Comparison of ENCODE assay signal across 23 mouse cellular contexts in genomic region chr13:55721516-55721915, GRCm38 (mm10). TPM values are rescaled to one million over a fixed set of nuclear protein-coding genes. Genes with fewer than 3 reads are reported as not detected.
DNase-seq lines count a peak whose midpoint lies in the region; ATAC-seq and TF ChIP-seq lines count a peak whose summit lies in the region.
"Had no signal": no experiment of that assay in that cellular context is flagged by ENCODE, and none has a peak within 500 bp of the region (broad histone marks: within the 10 kb centered on the region; RNA-seq: fewer than 3 reads in every experiment).

No protein-coding gene starts in this region.

- no peak overlapping the region for H3K9ac ChIP-seq in midbrain, postnatal 0 days (replicated peaks; ENCODE audit: low read length, poor library complexity, severe bottlenecking)
- no peak overlapping the region for H3K9ac ChIP-seq in midbrain, embryonic 14.5 days (replicated peaks; ENCODE audit: low read length)
- H3K9ac ChIP-seq in kidney, embryonic 15.5 days, result no peak overlapping the region
- H3K9ac ChIP-seq: embryonic facial prominence, embryonic 13.5 days; forebrain, embryonic 13.5 days; limb, embryonic 15.5 days; liver, embryonic 14.5 days; lung, embryonic 14.5 days; midbrain, embryonic 13.5 days had no signal

- H3K4me2 ChIP-seq in midbrain, postnatal 0 days (ENCODE audit: low read depth, low read length, poor library complexity, severe bottlenecking), result no peak overlapping the region
- no peak overlapping the region for H3K4me2 ChIP-seq in midbrain, embryonic 14.5 days (ENCODE audit: low read length)
- H3K4me2 ChIP-seq in kidney, embryonic 15.5 days, result no peak overlapping the region
- H3K4me2 ChIP-seq: embryonic facial prominence, embryonic 13.5 days; forebrain, embryonic 13.5 days; limb, embryonic 15.5 days; lung, embryonic 14.5 days; midbrain, embryonic 13.5 days had no signal

- ATAC-seq in frontal cortex, adult (ENCODE audit: low TSS enrichment), result peak; percentile 6; the same call in 1 of the 2 replicates
- no peak for ATAC-seq in midbrain, postnatal 0 days (ENCODE audit: low FRiP score)
- ATAC-seq in midbrain, embryonic 14.5 days (ENCODE audit: low FRiP score, low TSS enrichment), result no peak
- no peak for ATAC-seq in kidney, embryonic 15.5 days (replicated peaks; ENCODE audit: low FRiP score)
- ATAC-seq: forebrain, embryonic 13.5 days; midbrain, embryonic 13.5 days had no signal

- no peak overlapping the region for H3K4me3 ChIP-seq in midbrain, postnatal 0 days (ENCODE audit: low read depth, low read length)
- no peak overlapping the region for H3K4me3 ChIP-seq in midbrain, embryonic 14.5 days (replicated peaks; ENCODE audit: low read depth, low read length)
- no peak overlapping the region for H3K4me3 ChIP-seq in kidney, embryonic 15.5 days (replicated peaks)
- H3K4me3 ChIP-seq in kidney, adult 2 months (ENCODE audit: insufficient read depth, low read depth, low read length), result no peak overlapping the region
- H3K4me3 ChIP-seq: embryonic facial prominence, embryonic 13.5 days; forebrain, embryonic 13.5 days; heart, embryonic 10.5 days; layer of hippocampus, adult 2 months; limb, embryonic 15.5 days; megakaryocyte, embryonic 14.5 days; midbrain, embryonic 13.5 days; myocyte had no signal

- DNase-seq in frontal cortex, postnatal 10 days (ENCODE audit: low spot score in 2 of 2), result no peak
- DNase-seq in midbrain, postnatal 0 days (ENCODE audit: low spot score), result peak; percentile 65
- DNase-seq in midbrain, embryonic 14.5 days, result no peak
- DNase-seq in cerebellum, adult 9-10 months, result peak; percentile 73
- no peak for DNase-seq in thymus, postnatal 14 days
- no peak for DNase-seq in kidney, adult 2 months
- DNase-seq: adrenal gland, postnatal 10 days; kidney, adult 8-10 months; kidney, postnatal 14 days; layer of hippocampus, postnatal 36 days; lung, embryonic 14.5 days; thymus, adult 2 months had no signal

- 74% methylated on average over 8 of the region's 8 CpGs for WGBS in midbrain, postnatal 0 days
- 70% methylated on average over 8 of the region's 8 CpGs for WGBS in midbrain, embryonic 14.5 days
- WGBS in kidney, embryonic 15.5 days, result 83% methylated on average over 8 of the region's 8 CpGs
- WGBS in kidney, adult 2 months, result 83% methylated on average over 8 of the region's 8 CpGs

- peaks cover 43% of the 10 kb centered on the region for H3K36me3 ChIP-seq in midbrain, postnatal 0 days (ENCODE audit: insufficient read depth, low read length)
- H3K36me3 ChIP-seq in midbrain, embryonic 14.5 days (ENCODE audit: control insufficient read depth, insufficient read depth, low read length), result peaks cover 74% of the 10 kb centered on the region
- H3K36me3 ChIP-seq in kidney, embryonic 15.5 days, result peaks cover 76% of the 10 kb centered on the region
- no peaks in the 10 kb centered on the region for H3K36me3 ChIP-seq in kidney, adult 2 months (ENCODE audit: control insufficient read depth, insufficient read depth, low read length)

- no peaks in the 10 kb centered on the region for H3K9me3 ChIP-seq in midbrain, postnatal 0 days (ENCODE audit: low read length)
- no peaks in the 10 kb centered on the region for H3K9me3 ChIP-seq in midbrain, embryonic 14.5 days (ENCODE audit: control insufficient read depth, low read length)
- H3K9me3 ChIP-seq in kidney, embryonic 15.5 days (replicated peaks), result no peaks in the 10 kb centered on the region
- H3K9me3 ChIP-seq: embryonic facial prominence, embryonic 13.5 days; forebrain, embryonic 13.5 days; heart, embryonic 10.5 days; limb, embryonic 15.5 days; megakaryocyte, embryonic 14.5 days; midbrain, embryonic 13.5 days had no signal

- TF ChIP-seq CTCF in midbrain, postnatal 0 days (IDR thresholded peaks at IDR 0.05), result no peak
- no peak for TF ChIP-seq CTCF in kidney, adult 2 months (conservative IDR thresholded peaks at IDR 0.05; ENCODE audit: insufficient read depth, insufficient read length, low read depth, low read length)

- no peaks in the 10 kb centered on the region for H3K27me3 ChIP-seq in midbrain, postnatal 0 days (ENCODE audit: insufficient read depth, low read length)
- no peaks in the 10 kb centered on the region for H3K27me3 ChIP-seq in midbrain, embryonic 14.5 days (ENCODE audit: control insufficient read depth, insufficient read depth, low read length)
- H3K27me3 ChIP-seq in kidney, embryonic 15.5 days, result no peaks in the 10 kb centered on the region
- H3K27me3 ChIP-seq in kidney, adult 2 months (replicated peaks; ENCODE audit: control insufficient read depth, insufficient read depth, low read length), result no peaks in the 10 kb centered on the region
- H3K27me3 ChIP-seq: embryonic facial prominence, embryonic 13.5 days; forebrain, embryonic 13.5 days; limb, embryonic 15.5 days; megakaryocyte, embryonic 14.5 days; midbrain, embryonic 13.5 days had no signal

- H3K27ac ChIP-seq in midbrain, postnatal 0 days (ENCODE audit: low read depth, low read length), result no peak overlapping the region
- no peak overlapping the region for H3K27ac ChIP-seq in midbrain, embryonic 14.5 days (replicated peaks; ENCODE audit: low read depth, low read length)
- no peak overlapping the region for H3K27ac ChIP-seq in kidney, embryonic 15.5 days
- no peak overlapping the region for H3K27ac ChIP-seq in kidney, adult 2 months (ENCODE audit: insufficient read depth, low read depth, low read length)
- H3K27ac ChIP-seq: embryonic facial prominence, embryonic 13.5 days; forebrain, embryonic 13.5 days; heart, embryonic 10.5 days; layer of hippocampus, adult 2 months; limb, embryonic 15.5 days; liver, embryonic 14.5 days; midbrain, embryonic 13.5 days had no signal

- H3K4me1 ChIP-seq in midbrain, postnatal 0 days (ENCODE audit: insufficient read depth, low read length), result peaks cover 3% of the 10 kb centered on the region; the same call in 1 of the 2 replicates
- H3K4me1 ChIP-seq in midbrain, embryonic 14.5 days (ENCODE audit: control insufficient read depth, insufficient read depth, low read length), result 0 out of 2 replicates have a peak, but pooled peaks cover 5% of the 10 kb centered on the region
- H3K4me1 ChIP-seq in kidney, embryonic 15.5 days, result peaks cover 2% of the 10 kb centered on the region; the same call in 1 of the 2 replicates
- H3K4me1 ChIP-seq in kidney, adult 2 months (ENCODE audit: control insufficient read depth, insufficient read depth, low read length), result no peaks in the 10 kb centered on the region
- H3K4me1 ChIP-seq: heart, embryonic 10.5 days had no signal

- TF ChIP-seq POLR2A in kidney, adult 2 months (IDR thresholded peaks at IDR 0.05; ENCODE audit: low read depth, low read length), result no peak

RNA-seq across cellular contexts. Expression of gene Pcbd2, which starts 5.7 kb away (rescaled TPM):
- total RNA-seq in midbrain, postnatal 0 days (2014; rRNA removed), result 7.2 and 8.6 TPM in 2 replicates
- 28.2 and 30.6 TPM in 2 replicates for polyA plus RNA-seq in midbrain, postnatal 0 days (2015; fragmentation: Nextera tagmentation; extraction: Ambion mirVana)
- polyA plus RNA-seq in midbrain, embryonic 14.5 days (2014; fragmentation: Nextera tagmentation; extraction: Ambion mirVana), result 15.4 and 21.2 TPM in 2 replicates
- 54.9 and 57.6 TPM in 2 replicates for polyA plus RNA-seq in kidney, embryonic 15.5 days (2015; fragmentation: Nextera tagmentation; extraction: Ambion mirVana)
- polyA plus RNA-seq in kidney, adult 2 months (2012; rRNA removed), result 64.0 and 81.4 TPM in 2 replicates

RNA-seq across cellular contexts. Expression of gene Txndc15, which starts 7.1 kb away (rescaled TPM):
- total RNA-seq in midbrain, postnatal 0 days (2014; rRNA removed), result 93.4 and 108 TPM in 2 replicates
- polyA plus RNA-seq in midbrain, postnatal 0 days (2015; fragmentation: Nextera tagmentation; extraction: Ambion mirVana), result 137 and 142 TPM in 2 replicates
- polyA plus RNA-seq in midbrain, embryonic 14.5 days (2014; fragmentation: Nextera tagmentation; extraction: Ambion mirVana), result 134 and 143 TPM in 2 replicates
- 91.8 and 92.4 TPM in 2 replicates for polyA plus RNA-seq in kidney, embryonic 15.5 days (2015; fragmentation: Nextera tagmentation; extraction: Ambion mirVana)
- polyA plus RNA-seq in kidney, adult 2 months (2012; rRNA removed), result 47.7 and 52.2 TPM in 2 replicates

RNA-seq across cellular contexts. Expression of gene B230219D22Rik, which starts 28.6 kb away (rescaled TPM):
- total RNA-seq in midbrain, postnatal 0 days (2014; rRNA removed), result 164 and 177 TPM in 2 replicates
- 58.4 and 62.8 TPM in 2 replicates for polyA plus RNA-seq in midbrain, postnatal 0 days (2015; fragmentation: Nextera tagmentation; extraction: Ambion mirVana)
- 78.7 and 98.2 TPM in 2 replicates for polyA plus RNA-seq in midbrain, embryonic 14.5 days (2014; fragmentation: Nextera tagmentation; extraction: Ambion mirVana)
- 63.0 and 64.1 TPM in 2 replicates for polyA plus RNA-seq in kidney, embryonic 15.5 days (2015; fragmentation: Nextera tagmentation; extraction: Ambion mirVana)
- polyA plus RNA-seq in kidney, adult 2 months (2012; rRNA removed), result 28.7 and 32.7 TPM in 2 replicates

Comparison
In these comparisons a context has a peak if more than half of its experiments do, and no peak if none do; other contexts are left out.
1. DNase-seq: peak in midbrain, postnatal 0 days (single experiment) and cerebellum, adult 9-10 months (single experiment); none in frontal cortex, postnatal 10 days (0 of 2), midbrain, embryonic 14.5 days (single experiment), thymus, postnatal 14 days (single experiment) and kidney, adult 2 months (single experiment).